Mouse (Mus musculus): ENCODE data around the gene A3galt2. TPM values are rescaled to one million over a fixed set of nuclear protein-coding genes. Genes with fewer than 3 reads are reported as not detected.
A peak's percentile ranks its signal among the peaks of the same experiment; 100 is the strongest.

A3galt2 gene
- 0.21 and 0.41 TPM in 2 replicates for polyA plus RNA-seq (2014; fragmentation: Nextera tagmentation; extraction: Ambion mirVana)

GRCm38 (mm10) chr4:128755064-128755463, at the start of gene A3galt2:
Gene A3galt2 (plus strand): TSS chr4:128755364.
- Histone ChIP-seq H3K27ac (peak within 1 kb of the TSS; percentile 30; the same call in 1 of the 2 replicates), H3K4me1 (replicated peaks; ENCODE audit: control insufficient read depth, insufficient read depth, low read length) (no peaks in the 10 kb centered on the region), H3K9me3 (ENCODE audit: control insufficient read depth, low read length) (no peaks in the 10 kb centered on the region), H3K36me3 (replicated peaks; ENCODE audit: control insufficient read depth, insufficient read depth) (peaks cover 49% of the 10 kb centered on the region), H3K4me2 (replicated peaks) (no peak within 1 kb of the TSS), H3K9ac (no peak within 1 kb of the TSS), H3K4me3 (replicated peaks; ENCODE audit: low read length) (no peak within 1 kb of the TSS), H3K27me3 (ENCODE audit: control insufficient read depth, insufficient read depth, low read length) (no peaks in the 10 kb centered on the region)
- ATAC-seq (ENCODE audit: low FRiP score) = no peak
- DNase-seq (ENCODE audit: low spot score) = no peak
- 79% methylated on average over 3 of the region's 3 CpGs for WGBS

DNA sequence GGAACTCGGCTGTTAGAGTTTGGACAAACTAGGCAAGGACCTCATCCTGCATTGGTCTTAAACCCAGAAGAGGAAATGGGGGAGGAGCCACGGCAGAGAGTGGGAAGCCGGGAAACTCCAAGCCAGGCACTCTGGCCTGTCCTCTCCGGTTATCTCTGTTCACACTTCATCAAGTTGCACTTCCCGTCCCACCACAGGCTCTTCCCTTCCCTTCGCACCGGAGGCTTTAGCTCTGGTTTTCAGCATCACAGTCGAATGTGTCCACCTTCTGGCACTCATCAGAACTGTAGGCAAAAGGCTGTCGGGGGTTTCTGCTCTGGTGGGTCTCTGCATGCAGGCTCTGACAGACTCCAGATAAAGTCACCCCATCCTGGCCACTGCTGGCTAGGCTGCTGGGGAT, 48.5 kb upstream of the A3galt2 start:
- Histone ChIP-seq H3K4me3 (replicated peaks; ENCODE audit: low read length) (no peak overlapping the region), H3K36me3 (replicated peaks; ENCODE audit: control insufficient read depth, insufficient read depth) (peaks cover 19% of the 10 kb centered on the region), H3K9ac (no peak overlapping the region), H3K27me3 (ENCODE audit: control insufficient read depth, insufficient read depth, low read length) (no peaks in the 10 kb centered on the region), H3K27ac (no peak overlapping the region), H3K4me2 (replicated peaks) (no peak overlapping the region), H3K9me3 (ENCODE audit: control insufficient read depth, low read length) (no peaks in the 10 kb centered on the region), H3K4me1 (replicated peaks; ENCODE audit: control insufficient read depth, insufficient read depth, low read length) (peaks cover 2% of the 10 kb centered on the region)
- WGBS = 20% methylated on average over 9 of the region's 9 CpGs
- ATAC-seq (ENCODE audit: low FRiP score) = no peak
- DNase-seq (ENCODE audit: low spot score) = peak; percentile 53

GRCm38 (mm10) chr4:128707384-128707783, 47.8 kb upstream of the A3galt2 start:
- Histone ChIP-seq H3K27me3 (ENCODE audit: control insufficient read depth, insufficient read depth, low read length) (no peaks in the 10 kb centered on the region), H3K36me3 (replicated peaks; ENCODE audit: control insufficient read depth, insufficient read depth) (peaks cover 19% of the 10 kb centered on the region), H3K9ac (no peak overlapping the region), H3K27ac (no peak overlapping the region), H3K4me1 (replicated peaks; ENCODE audit: control insufficient read depth, insufficient read depth, low read length) (peaks cover 6% of the 10 kb centered on the region), H3K4me3 (replicated peaks; ENCODE audit: low read length) (no peak overlapping the region), H3K4me2 (replicated peaks) (no peak overlapping the region), H3K9me3 (ENCODE audit: control insufficient read depth, low read length) (no peaks in the 10 kb centered on the region)
- WGBS = 53% methylated on average over 4 of the region's 4 CpGs
- ATAC-seq (ENCODE audit: low FRiP score) (no peak), DNase-seq (ENCODE audit: low spot score) (no peak)

GRCm38 (mm10) chr4:128709061-128709780, 45.9 kb upstream of the A3galt2 start:
- H3K4me2 ChIP-seq (replicated peaks) = no peak overlapping the region

DNA sequence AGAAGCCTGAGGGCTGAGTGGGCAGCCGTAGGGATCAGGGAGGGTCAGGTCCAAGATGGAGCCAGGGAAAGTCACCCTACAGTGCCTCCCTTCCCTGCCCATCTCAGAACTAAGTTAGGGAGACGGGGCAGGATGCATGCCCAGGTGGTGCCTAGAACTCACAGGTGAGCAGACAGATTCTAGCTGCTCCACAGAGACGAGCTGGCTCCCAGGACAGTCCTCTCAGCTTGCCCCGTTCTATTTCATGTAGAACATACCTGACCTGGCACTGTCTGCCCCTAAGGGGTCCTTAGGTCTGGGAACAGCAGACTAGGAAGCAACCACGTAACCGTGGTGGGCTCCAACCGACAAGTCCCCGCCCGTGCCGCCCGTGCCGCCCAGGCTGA, 45.4 kb upstream of the A3galt2 start:
- no peaks in the 10 kb centered on the region for H3K9me3 ChIP-seq (ENCODE audit: control insufficient read depth, low read length)
- peaks cover 27% of the 10 kb centered on the region for H3K36me3 ChIP-seq (replicated peaks; ENCODE audit: control insufficient read depth, insufficient read depth)
- H3K4me1 ChIP-seq (replicated peaks; ENCODE audit: control insufficient read depth, insufficient read depth, low read length) = peaks cover 11% of the 10 kb centered on the region
- no peak for ATAC-seq (ENCODE audit: low FRiP score)
- no peak overlapping the region for H3K4me2 ChIP-seq (replicated peaks)
- 0 out of 2 replicates have a peak overlapping the region, but pooled peaks have one; percentile 21 for H3K9ac ChIP-seq
- H3K27ac ChIP-seq = no peak overlapping the region
- H3K4me3 ChIP-seq (replicated peaks; ENCODE audit: low read length) = no peak overlapping the region
- H3K27me3 ChIP-seq (ENCODE audit: control insufficient read depth, insufficient read depth, low read length) = no peaks in the 10 kb centered on the region
- WGBS = 89% methylated on average over 12 of the region's 12 CpGs
- DNase-seq (ENCODE audit: low spot score) = no peak

More at GRCm38 (mm10) chr4:128709061-128709780, 45.9 kb upstream of the A3galt2 start:
- WGBS = 69% methylated on average over 15 of the region's 15 CpGs
- Histone ChIP-seq H3K27ac (no peak overlapping the region), H3K36me3 (replicated peaks; ENCODE audit: control insufficient read depth, insufficient read depth) (peaks cover 27% of the 10 kb centered on the region), H3K4me1 (replicated peaks; ENCODE audit: control insufficient read depth, insufficient read depth, low read length) (peaks cover 6% of the 10 kb centered on the region), H3K4me3 (replicated peaks; ENCODE audit: low read length) (no peak overlapping the region), H3K27me3 (ENCODE audit: control insufficient read depth, insufficient read depth, low read length) (no peaks in the 10 kb centered on the region), H3K9me3 (ENCODE audit: control insufficient read depth, low read length) (no peaks in the 10 kb centered on the region), H3K9ac (0 out of 2 replicates have a peak overlapping the region, but pooled peaks have one; percentile 21)
- ATAC-seq (ENCODE audit: low FRiP score) (no peak), DNase-seq (ENCODE audit: low spot score) (no peak)

DNA sequence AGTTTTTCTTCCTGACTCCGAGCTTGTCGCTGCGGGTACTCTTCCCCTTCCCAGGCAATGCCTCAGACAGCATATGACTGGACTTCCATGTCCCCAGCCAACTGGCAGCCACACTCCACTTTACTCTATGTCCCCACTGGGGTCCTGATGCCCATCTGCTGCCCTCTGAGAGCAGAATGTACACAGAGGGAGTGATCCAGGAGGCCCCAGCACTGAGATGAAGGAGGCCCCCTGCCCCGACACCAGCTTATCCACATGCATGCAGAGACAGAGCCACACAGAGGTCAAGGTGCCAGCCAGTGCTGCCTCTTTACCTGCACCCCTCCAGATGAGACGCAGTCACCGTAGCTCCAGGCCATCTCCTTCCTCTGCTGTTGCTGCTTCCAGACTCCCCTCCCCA, 44.9 kb upstream of the A3galt2 start:
- 79% methylated on average over 6 of the region's 6 CpGs for WGBS
- H3K9me3 ChIP-seq (ENCODE audit: control insufficient read depth, low read length) = no peaks in the 10 kb centered on the region
- no peaks in the 10 kb centered on the region for H3K27me3 ChIP-seq (ENCODE audit: control insufficient read depth, insufficient read depth, low read length)
- no peak for ATAC-seq (ENCODE audit: low FRiP score)
- no peak overlapping the region for H3K4me3 ChIP-seq (replicated peaks; ENCODE audit: low read length)
- H3K27ac ChIP-seq = no peak overlapping the region
- no peak for DNase-seq (ENCODE audit: low spot score)
- H3K36me3 ChIP-seq (replicated peaks; ENCODE audit: control insufficient read depth, insufficient read depth) = peaks cover 27% of the 10 kb centered on the region
- peaks cover 16% of the 10 kb centered on the region for H3K4me1 ChIP-seq (replicated peaks; ENCODE audit: control insufficient read depth, insufficient read depth, low read length)
- no peak overlapping the region for H3K4me2 ChIP-seq (replicated peaks)
- H3K9ac ChIP-seq = no peak overlapping the region; the same call in 1 of the 2 replicates

DNA sequence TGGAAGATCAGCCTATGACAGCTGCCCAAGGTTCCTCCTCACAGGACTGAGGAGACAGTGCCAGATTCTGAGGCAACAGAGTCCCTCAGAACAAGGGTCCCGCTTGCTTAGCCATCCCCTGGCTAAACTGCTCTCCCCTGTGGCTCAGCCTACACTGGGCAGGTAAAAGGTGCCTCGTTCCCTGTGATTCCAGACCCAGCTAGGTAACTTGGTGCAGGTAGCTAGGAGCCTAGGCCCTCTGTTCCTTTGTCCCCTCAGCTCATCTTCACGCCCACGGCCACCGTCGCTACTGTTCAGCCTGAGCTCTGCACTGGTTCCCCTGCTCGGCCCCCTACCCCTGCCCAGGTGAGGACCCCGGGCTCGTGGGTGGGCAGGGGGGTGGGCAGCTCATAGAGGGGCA, 44.4 kb upstream of the A3galt2 start:
- 78% methylated on average over 9 of the region's 9 CpGs for WGBS
- DNase-seq (ENCODE audit: low spot score) (no peak), ATAC-seq (ENCODE audit: low FRiP score) (no peak)
- Histone ChIP-seq H3K9me3 (ENCODE audit: control insufficient read depth, low read length) (no peaks in the 10 kb centered on the region), H3K4me2 (replicated peaks) (no peak overlapping the region), H3K4me1 (replicated peaks; ENCODE audit: control insufficient read depth, insufficient read depth, low read length) (peaks cover 21% of the 10 kb centered on the region), H3K4me3 (replicated peaks; ENCODE audit: low read length) (no peak overlapping the region), H3K27me3 (ENCODE audit: control insufficient read depth, insufficient read depth, low read length) (no peaks in the 10 kb centered on the region), H3K9ac (no peak overlapping the region), H3K36me3 (replicated peaks; ENCODE audit: control insufficient read depth, insufficient read depth) (peaks cover 27% of the 10 kb centered on the region), H3K27ac (no peak overlapping the region)

- H3K9me3 ChIP-seq (ENCODE audit: control insufficient read depth, low read length) = no peaks in the 10 kb centered on the region
- H3K4me1 ChIP-seq (replicated peaks; ENCODE audit: control insufficient read depth, insufficient read depth, low read length) = peaks cover 29% of the 10 kb centered on the region
- peak overlapping the region; percentile 30 for H3K4me2 ChIP-seq (replicated peaks)
- peaks cover 27% of the 10 kb centered on the region for H3K36me3 ChIP-seq (replicated peaks; ENCODE audit: control insufficient read depth, insufficient read depth)
- peak; percentile 59 for ATAC-seq (ENCODE audit: low FRiP score)
- no peak overlapping the region for H3K9ac ChIP-seq
- H3K4me3 ChIP-seq (replicated peaks; ENCODE audit: low read length) = no peak overlapping the region
- H3K27ac ChIP-seq = no peak overlapping the region
- 3% methylated on average over 24 of the region's 24 CpGs for WGBS
- no peaks in the 10 kb centered on the region for H3K27me3 ChIP-seq (ENCODE audit: control insufficient read depth, insufficient read depth, low read length)
- peak; percentile 98 for DNase-seq (ENCODE audit: low spot score)
Observed at GRCm38 (mm10) chr4:128711455-128712135, 43.6 kb upstream of the A3galt2 start.

DNA sequence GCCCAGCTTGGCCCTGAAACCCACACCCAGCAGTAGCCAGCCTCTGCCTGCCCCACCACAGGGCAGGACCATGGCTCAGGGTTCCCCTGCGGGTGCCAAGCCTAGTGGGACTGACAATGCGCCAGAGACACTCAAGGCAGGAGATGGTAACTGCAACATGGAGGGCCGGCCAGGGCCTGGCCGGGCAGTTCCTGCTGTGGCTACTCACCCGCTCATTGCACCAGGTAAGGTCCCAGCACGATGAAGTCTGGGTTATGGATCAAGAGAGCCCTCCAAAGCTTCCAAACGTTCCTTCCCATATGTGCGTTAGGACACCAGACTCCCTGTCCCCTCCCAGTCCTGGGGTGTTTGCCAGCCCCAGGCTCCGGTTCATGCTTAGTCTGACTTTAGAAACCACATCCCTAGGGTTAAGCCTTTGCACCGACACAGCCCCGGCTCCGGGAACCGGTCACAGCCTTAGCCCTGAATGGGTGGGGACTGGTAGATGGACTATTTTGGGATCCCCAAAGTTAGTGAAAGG, 43.0 kb upstream of the A3galt2 start:
- DNase-seq (ENCODE audit: low spot score) = no peak
- Histone ChIP-seq H3K27ac (no peak overlapping the region), H3K9ac (no peak overlapping the region)

More for the DNA sequence above, 43.0 kb upstream of the A3galt2 start:
- Histone ChIP-seq H3K4me1 (replicated peaks; ENCODE audit: control insufficient read depth, insufficient read depth, low read length) (peaks cover 32% of the 10 kb centered on the region), H3K36me3 (replicated peaks; ENCODE audit: control insufficient read depth, insufficient read depth) (peaks cover 27% of the 10 kb centered on the region), H3K4me2 (replicated peaks) (peak overlapping the region; percentile 30; the same call in 1 of the 2 replicates), H3K4me3 (replicated peaks; ENCODE audit: low read length) (no peak overlapping the region), H3K27me3 (ENCODE audit: control insufficient read depth, insufficient read depth, low read length) (no peaks in the 10 kb centered on the region), H3K9me3 (ENCODE audit: control insufficient read depth, low read length) (no peaks in the 10 kb centered on the region)
- WGBS = 38% methylated on average over 13 of the region's 13 CpGs
- ATAC-seq (ENCODE audit: low FRiP score) = no peak

All from hindbrain, embryonic 14.5 days (tissue).